Mouse (Mus musculus) lung, adult 18-20 months (tissue): ENCODE measurements around the gene Vmn2r116.
"Not testable (repeated sequence)": the region's sequence is repeated elsewhere in the genome, so short reads cannot be mapped to it uniquely, and the experiment has no call there.

Source experiments
- DNase-seq, 2 experiments: peaks; one replicate each; pipeline ENCODE4 v3.0.0; 2022; ENCODE audit warnings: mixed read lengths in 2 of 2

Gene Vmn2r116

GRCm38 (mm10) chr17:23384304-23384703 lies at the start of gene Vmn2r116:
TSS of gene Vmn2r116 (plus strand) at chr17:23384604.
- DNase-seq = not testable (repeated sequence)

- DNase-seq = not testable (repeated sequence)
These were observed 41.0 kb upstream of the Vmn2r116 start, which contains the start of gene Vmn2r115 for GRCm38 (mm10) chr17:23343441-23343840. TSS of gene Vmn2r115 (plus strand) at chr17:23343741.

DNA sequence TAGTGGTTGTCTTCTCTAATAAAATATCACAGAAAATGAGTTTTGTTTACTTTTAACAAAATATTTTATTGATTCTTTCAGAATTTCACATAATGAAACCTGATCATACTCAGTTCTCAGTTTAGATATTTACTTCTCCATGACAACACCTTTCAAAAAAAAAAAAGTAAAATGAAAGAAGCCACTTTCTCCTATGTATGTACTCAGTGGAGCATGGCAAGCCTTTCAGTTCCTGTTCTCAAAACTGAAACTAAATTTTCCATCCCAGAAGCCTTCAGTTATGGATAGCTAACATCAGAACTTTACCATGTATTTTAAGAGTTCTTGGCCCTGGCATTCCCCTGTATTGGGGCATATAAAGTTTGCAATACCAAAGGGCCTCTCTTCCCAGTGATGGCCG lies 32.8 kb upstream of the Vmn2r116 start:
- DNase-seq = no peak

GRCm38 (mm10) chr17:23433150-23433679 lies 48.8 kb downstream of the Vmn2r116 start:
- no peak for DNase-seq
